Mouse (Mus musculus) liver, adult 2 months (tissue): ENCODE data around the gene Map1lc3a. TPM values are rescaled to one million over a fixed set of nuclear protein-coding genes. Genes with fewer than 3 reads are reported as not detected.

Experiments
- DNase-seq: peaks from one replicate; pipeline ENCODE4 v3.0.0-alpha.2; 2011; ENCODE audit warnings: low read depth, low spot score; ENCODE audit errors: extremely low read depth
- H3K27ac ChIP-seq: fragments of 200-500 bp; replicated peaks from 2 replicates; pipeline ENCODE4 v1.5.1; 2012; ENCODE audit warnings: low read depth, mild to moderate bottlenecking, control low read depth, inconsistent platforms, low read length; ENCODE audit not compliant: insufficient read depth
- H3K27me3 ChIP-seq: fragments of 200-500 bp; 2 replicates; pipeline ENCODE4 v1.6.1; 2012; ENCODE audit warnings: mild to moderate bottlenecking, moderate library complexity, low read length, inconsistent platforms; ENCODE audit not compliant: control insufficient read depth, insufficient read depth
- H3K36me3 ChIP-seq: fragments of 200-500 bp; 2 replicates; pipeline ENCODE4 v1.6.1; 2012; ENCODE audit warnings: low read length, inconsistent platforms; ENCODE audit not compliant: control insufficient read depth, insufficient read depth
- H3K4me1 ChIP-seq: fragments of 200-500 bp; 2 replicates; pipeline ENCODE4 v1.6.1; 2011; ENCODE audit warnings: low read length; ENCODE audit not compliant: control insufficient read depth, insufficient read depth
- H3K4me3 ChIP-seq: fragments of 200-500 bp; 2 replicates; pipeline ENCODE4 v1.5.1; 2011; ENCODE audit warnings: low read depth, mild to moderate bottlenecking, control low read depth, low read length, moderate library complexity; ENCODE audit not compliant: insufficient read depth
- H3K79me2 ChIP-seq: fragments of 200-500 bp; 2 replicates; pipeline ENCODE4 v1.6.1; 2012; ENCODE audit warnings: inconsistent platforms, mild to moderate bottlenecking, low read length, moderate library complexity; ENCODE audit not compliant: control insufficient read depth, insufficient read depth
- H3K9ac ChIP-seq: fragments of 200-500 bp; 2 replicates; pipeline ENCODE4 v1.6.1; 2012; ENCODE audit warnings: low read depth, mild to moderate bottlenecking, control low read depth, inconsistent platforms, low read length
- CTCF ChIP-seq: fragments of 200-500 bp; IDR thresholded peaks from 2 replicates; pipeline ENCODE4 v1.5.1; 2011; ENCODE audit warnings: low read depth, low read length, control low read depth
- POLR2A ChIP-seq: fragments of 200-500 bp; IDR thresholded peaks from 2 replicates; pipeline ENCODE4 v1.6.1; 2011; ENCODE audit warnings: low read length, control low read depth; ENCODE audit not compliant: insufficient read depth; ENCODE audit errors: extremely low read depth
- WGBS: fragments of 180-500 bp; shearing (Covaris S2); methylation state at CpG from one replicate; pipeline ENCODE4 v1.1.7; 2018; 5-methylcytosine and 5-hydroxymethylcytosine counted together
- polyA plus RNA-seq: library from polyadenylated mRNA; depleted of rRNA; stranded (reverse); fragments of >200 nt; gene quantifications from 2 replicates; pipeline ENCODE4 v1.2.3, GENCODE M21; 2012; rRNA removed
- total RNA-seq: library from RNA; depleted of rRNA; stranded (reverse); fragments of >200 nt; gene quantifications from 2 replicates; pipeline ENCODE4 v1.2.3, GENCODE M21; 2014; rRNA removed

The Map1lc3a gene
- total RNA-seq (26.8 and 31.8 TPM in 2 replicates), polyA plus RNA-seq (87.2 and 125 TPM in 2 replicates)

DNA sequence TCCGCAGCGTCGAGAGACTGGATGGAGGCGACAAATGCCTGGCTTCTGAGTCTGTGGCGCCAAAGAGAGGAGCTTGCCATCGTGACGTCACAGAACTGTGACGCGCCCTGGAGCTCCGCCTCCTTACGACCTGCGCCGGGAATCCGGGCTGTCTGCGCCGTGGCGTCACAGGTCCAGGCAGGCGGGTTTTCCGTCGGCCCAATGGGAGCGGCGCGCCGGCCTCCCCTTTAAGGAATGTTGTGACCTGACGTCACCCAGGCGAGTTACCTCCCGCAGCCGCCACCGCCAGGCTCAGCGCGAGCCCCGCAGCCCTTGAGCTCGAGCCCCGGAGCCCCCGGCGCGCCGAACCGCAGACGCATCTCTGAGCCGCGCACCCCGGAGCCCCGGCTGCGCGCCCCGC lies at the start of gene Map1lc3a:
Gene Map1lc3a (plus strand): TSS at position 103 of the 400 bp plus-strand sequence.
- Histone ChIP-seq H3K4me1 (peaks cover 13% of the 10 kb centered on the region), H3K36me3 (no peaks in the 10 kb centered on the region), H3K4me3 (peak within 1 kb of the TSS; percentile 96), H3K27me3 (no peaks in the 10 kb centered on the region), H3K27ac (peak within 1 kb of the TSS; percentile 85), H3K79me2 (no peaks in the 10 kb centered on the region), H3K9ac (peak within 1 kb of the TSS; percentile 96)
- 2% methylated on average over 47 of the region's 47 CpGs for WGBS
- DNase-seq = peak; percentile 76
- TF ChIP-seq CTCF = no peak

DNA sequence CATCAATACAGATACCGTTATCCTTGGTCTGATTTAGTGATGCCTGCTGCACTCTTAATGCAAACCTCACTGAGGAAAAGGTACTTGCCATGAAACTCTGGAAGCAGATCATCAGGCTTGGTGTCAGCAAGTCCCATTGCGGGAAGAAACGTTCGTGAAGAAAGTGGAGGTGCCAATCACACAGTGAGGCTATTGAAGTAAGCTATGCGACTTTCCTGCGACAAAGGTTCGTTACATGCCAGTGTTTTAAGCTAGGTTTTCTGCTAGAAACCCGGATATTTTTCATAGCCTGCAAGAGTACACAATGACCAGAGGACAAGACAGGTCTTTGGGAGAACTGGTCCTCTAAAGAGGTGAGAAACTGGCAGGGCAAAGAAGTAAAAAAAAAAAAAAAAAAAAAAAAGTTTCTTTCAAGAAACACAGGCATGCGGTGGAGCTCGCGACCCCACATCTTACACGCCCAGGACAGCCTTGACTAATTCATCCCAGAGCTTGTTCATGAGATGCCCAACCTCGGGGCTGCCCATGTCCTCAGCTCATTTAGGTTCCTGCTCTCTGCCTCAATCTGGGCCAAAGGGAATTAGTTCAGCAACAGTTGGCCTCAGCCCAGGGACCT lies 40.2 kb upstream of the Map1lc3a start:
- no peaks in the 10 kb centered on the region for H3K27me3 ChIP-seq
- peak; percentile 14 for DNase-seq
- H3K4me1 ChIP-seq = peaks cover 12% of the 10 kb centered on the region
- no peaks in the 10 kb centered on the region for H3K36me3 ChIP-seq
- peaks cover 17% of the 10 kb centered on the region for H3K79me2 ChIP-seq
- 11% methylated on average over 13 of the region's 13 CpGs for WGBS
- 0 out of 2 replicates have a peak overlapping the region, but pooled peaks have one; percentile 8 for H3K9ac ChIP-seq
- TF ChIP-seq CTCF = no peak
- no peak for TF ChIP-seq POLR2A
- no peak overlapping the region; the same call in 1 of the 2 replicates for H3K27ac ChIP-seq
- H3K4me3 ChIP-seq = peak overlapping the region; percentile 32; the same call in 1 of the 2 replicates

DNA sequence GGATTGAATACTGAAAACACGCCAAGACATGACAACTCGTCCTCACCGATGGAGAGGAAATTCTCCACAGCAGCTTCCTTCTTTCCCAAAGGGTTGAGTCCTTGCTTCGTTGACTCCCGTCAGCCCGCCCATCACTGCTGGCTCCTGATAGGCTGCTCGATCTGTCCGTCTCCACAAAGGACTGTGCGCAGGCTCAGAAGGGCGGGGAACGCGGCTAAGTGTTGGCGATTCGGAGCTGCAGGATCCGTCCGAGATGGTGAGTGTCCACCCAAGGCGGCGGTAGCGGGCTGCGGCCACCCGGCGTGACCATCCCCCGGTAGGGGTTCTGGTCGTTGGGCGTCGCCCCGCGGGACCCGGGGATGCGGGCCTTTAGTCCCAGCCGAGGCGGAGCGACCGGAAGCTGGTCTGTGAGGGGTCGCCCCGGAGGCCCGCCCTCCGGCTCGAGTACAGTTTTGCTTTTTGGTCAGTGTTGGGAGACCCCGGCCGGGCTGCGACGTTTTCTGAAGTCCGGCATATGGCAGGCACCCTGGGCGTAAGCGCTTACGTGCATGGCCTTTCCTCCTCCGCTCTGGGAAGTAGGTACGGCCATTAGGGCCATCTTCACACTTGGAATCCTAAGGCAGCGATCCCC lies 39.6 kb upstream of the Map1lc3a start, which contains the start of gene Dynlrb1:
Gene Dynlrb1 (plus strand): TSS at position 172 of the 631 bp plus-strand sequence.
- TF ChIP-seq CTCF = no peak
- TF ChIP-seq POLR2A = peak; percentile 88
- peak within 1 kb of the TSS; percentile 83 for H3K9ac ChIP-seq
- peaks cover 20% of the 10 kb centered on the region for H3K79me2 ChIP-seq
- H3K4me1 ChIP-seq = peaks cover 16% of the 10 kb centered on the region
- DNase-seq = peak; percentile 95
- H3K27ac ChIP-seq = peak within 1 kb of the TSS; percentile 70
- under 1% methylated on average over 50 of the region's 50 CpGs for WGBS
- H3K27me3 ChIP-seq = no peaks in the 10 kb centered on the region
- H3K36me3 ChIP-seq = no peaks in the 10 kb centered on the region
- peak within 1 kb of the TSS; percentile 86 for H3K4me3 ChIP-seq

DNA sequence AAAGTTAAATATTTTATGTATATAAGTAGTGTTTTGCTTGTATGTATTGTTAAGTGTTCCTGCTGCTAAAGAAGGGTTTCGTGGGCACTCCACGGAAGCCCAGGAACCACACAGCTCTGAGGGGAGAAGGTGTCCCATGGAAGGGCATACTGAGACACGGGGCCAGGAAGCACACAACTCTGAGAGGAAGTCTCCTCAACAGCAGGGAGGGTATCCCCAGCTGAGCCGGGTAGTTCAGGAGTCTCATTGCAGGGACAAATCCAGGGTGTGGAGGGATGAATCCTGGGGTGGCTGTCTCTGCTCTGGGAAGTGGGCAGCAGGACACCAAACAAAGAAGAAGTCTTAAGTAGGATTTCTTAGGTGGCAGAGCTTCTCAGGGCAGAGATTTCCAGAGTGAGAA lies 38.8 kb upstream of the Map1lc3a start:
- no peaks in the 10 kb centered on the region for H3K27me3 ChIP-seq
- H3K4me3 ChIP-seq = peak overlapping the region; percentile 86
- WGBS = 7% methylated on average over 4 of the region's 4 CpGs
- no peak for DNase-seq
- peaks cover 16% of the 10 kb centered on the region for H3K4me1 ChIP-seq
- H3K27ac ChIP-seq = no peak overlapping the region; the same call in 1 of the 2 replicates
- peak overlapping the region; percentile 74 for H3K9ac ChIP-seq
- TF ChIP-seq POLR2A (no peak), CTCF (no peak)
- no peaks in the 10 kb centered on the region for H3K36me3 ChIP-seq
- peaks cover 21% of the 10 kb centered on the region for H3K79me2 ChIP-seq

DNA sequence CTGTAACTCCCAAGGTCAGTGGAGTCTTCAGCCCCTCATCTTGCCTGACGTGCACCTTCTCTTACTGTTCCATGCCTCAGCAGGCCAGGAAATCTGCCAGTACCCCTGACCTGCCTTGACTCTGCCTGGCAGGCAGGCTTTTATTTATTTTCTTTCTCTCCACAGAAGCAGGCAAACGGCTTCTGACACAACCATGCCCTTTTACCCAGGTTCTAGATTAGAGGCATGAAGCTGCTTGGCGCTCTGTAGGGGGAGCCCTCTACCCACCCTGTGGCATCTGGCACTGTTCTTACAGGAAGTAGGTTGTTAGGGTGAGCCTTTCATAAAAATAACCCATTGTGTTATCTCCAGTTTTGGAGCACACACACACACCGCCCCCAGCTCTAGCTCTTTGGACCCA lies 35.2 kb upstream of the Map1lc3a start:
- Histone ChIP-seq H3K9ac (no peak overlapping the region), H3K27me3 (no peaks in the 10 kb centered on the region), H3K79me2 (peaks cover 21% of the 10 kb centered on the region), H3K36me3 (peaks cover 12% of the 10 kb centered on the region; the same call in 1 of the 2 replicates), H3K4me3 (no peak overlapping the region), H3K27ac (peak overlapping the region; percentile 36; the same call in 1 of the 2 replicates), H3K4me1 (peaks cover 14% of the 10 kb centered on the region)
- DNase-seq = peak; percentile 91
- TF ChIP-seq CTCF (peak; percentile 81), POLR2A (no peak)
- 32% methylated on average over 4 of the region's 4 CpGs for WGBS
